Mouse (Mus musculus) brown adipose tissue, adult 24 weeks (tissue): ENCODE measurements around the gene Arhgap10. TPM values are rescaled to one million over a fixed set of nuclear protein-coding genes. Genes with fewer than 3 reads are reported as not detected.

Experiments used
- H3K27ac ChIP-seq: fragments of 200-500 bp; replicated peaks from 2 replicates; pipeline ENCODE4 v1.5.1; 2012; ENCODE audit warnings: low read depth, mild to moderate bottlenecking, low read length
- H3K4me1 ChIP-seq: fragments of 200-500 bp; 2 replicates; pipeline ENCODE4 v1.6.1; 2012; ENCODE audit warnings: low read length, mixed read lengths; ENCODE audit not compliant: control insufficient read depth, insufficient read depth, insufficient read length
- H3K4me3 ChIP-seq: fragments of 200-500 bp; 2 replicates; pipeline ENCODE4 v1.5.1; 2012; ENCODE audit warnings: low read depth, mild to moderate bottlenecking, low read length, moderate library complexity; ENCODE audit not compliant: insufficient read depth
- polyA plus RNA-seq: library from polyadenylated mRNA; stranded (reverse); fragments of >200 nt; gene quantifications from 2 replicates; pipeline ENCODE4 v1.2.4, GENCODE M21; 2012; ENCODE audit not compliant: missing spikeins, insufficient read depth, insufficient read length

Arhgap10 gene
- polyA plus RNA-seq, result 9.1 and 12.1 TPM in 2 replicates

- Histone ChIP-seq H3K27ac (peak within 1 kb of the TSS; percentile 27), H3K4me1 (peaks cover 3% of the 10 kb centered on the region; the same call in 1 of the 2 replicates), H3K4me3 (peak within 1 kb of the TSS; percentile 79)
Observed at GRCm38 (mm10) chr8:77517301-77518200, at the start of gene Arhgap10. Arhgap10 (minus strand) TSS chr8:77517953.

GRCm38 (mm10) chr8:77561441-77561840 lies 43.7 kb upstream of the Arhgap10 start:
- H3K4me1 ChIP-seq, result no peaks in the 10 kb centered on the region
- H3K27ac ChIP-seq, result no peak overlapping the region

GRCm38 (mm10) chr8:77552491-77552890 lies 34.7 kb upstream of the Arhgap10 start:
- Histone ChIP-seq H3K4me1 (no peaks in the 10 kb centered on the region), H3K27ac (no peak overlapping the region), H3K4me3 (no peak overlapping the region)

More at GRCm38 (mm10) chr8:77561441-77561840, 43.7 kb upstream of the Arhgap10 start:
- H3K4me3 ChIP-seq, result no peak overlapping the region

GRCm38 (mm10) chr8:77549881-77550580 lies 32.3 kb upstream of the Arhgap10 start:
- Histone ChIP-seq H3K27ac (peak overlapping the region; percentile 58; the same call in 1 of the 2 replicates), H3K4me1 (no peaks in the 10 kb centered on the region), H3K4me3 (peak overlapping the region; percentile 97)

- H3K27ac ChIP-seq, result peak within 1 kb of the TSS; percentile 72
- H3K4me3 ChIP-seq, result peak within 1 kb of the TSS; percentile 97
- no peaks in the 10 kb centered on the region for H3K4me1 ChIP-seq
Observed at GRCm38 (mm10) chr8:77549121-77549706, 31.5 kb upstream of the Arhgap10 start, which contains the start of gene Prmt9. Prmt9 (plus strand) TSS chr8:77549397.

- Histone ChIP-seq H3K4me3 (no peak overlapping the region), H3K27ac (no peak overlapping the region), H3K4me1 (no peaks in the 10 kb centered on the region)
Observed at GRCm38 (mm10) chr8:77545616-77546015, 27.9 kb upstream of the Arhgap10 start.

GRCm38 (mm10) chr8:77544428-77544827 lies 26.7 kb upstream of the Arhgap10 start:
- H3K4me3 ChIP-seq, result no peak overlapping the region
- no peaks in the 10 kb centered on the region for H3K4me1 ChIP-seq
- no peak overlapping the region for H3K27ac ChIP-seq

GRCm38 (mm10) chr8:77543152-77543777 lies 25.5 kb upstream of the Arhgap10 start:
- Histone ChIP-seq H3K4me1 (no peaks in the 10 kb centered on the region), H3K4me3 (no peak overlapping the region), H3K27ac (no peak overlapping the region)

GRCm38 (mm10) chr8:77538256-77538655 lies 20.5 kb upstream of the Arhgap10 start:
- no peaks in the 10 kb centered on the region for H3K4me1 ChIP-seq
- no peak overlapping the region for H3K27ac ChIP-seq
- H3K4me3 ChIP-seq, result no peak overlapping the region

GRCm38 (mm10) chr8:77536821-77537220 lies 19.1 kb upstream of the Arhgap10 start:
- no peaks in the 10 kb centered on the region for H3K4me1 ChIP-seq
- no peak overlapping the region for H3K27ac ChIP-seq
- H3K4me3 ChIP-seq, result no peak overlapping the region

- H3K27ac ChIP-seq, result no peak overlapping the region
- H3K4me3 ChIP-seq, result no peak overlapping the region
- H3K4me1 ChIP-seq, result no peaks in the 10 kb centered on the region
Observed at GRCm38 (mm10) chr8:77535026-77535595, 17.4 kb upstream of the Arhgap10 start.

- H3K4me3 ChIP-seq, result no peak overlapping the region
- H3K27ac ChIP-seq, result no peak overlapping the region
- no peaks in the 10 kb centered on the region for H3K4me1 ChIP-seq
Observed at GRCm38 (mm10) chr8:77534358-77534992, 16.7 kb upstream of the Arhgap10 start.

- no peak overlapping the region for H3K27ac ChIP-seq
- no peaks in the 10 kb centered on the region for H3K4me1 ChIP-seq
- no peak overlapping the region for H3K4me3 ChIP-seq
Observed at GRCm38 (mm10) chr8:77526130-77526529, 8.4 kb upstream of the Arhgap10 start.

- H3K4me1 ChIP-seq, result no peaks in the 10 kb centered on the region
- H3K27ac ChIP-seq, result no peak overlapping the region
- no peak overlapping the region for H3K4me3 ChIP-seq
Observed at GRCm38 (mm10) chr8:77524906-77525305, 7.2 kb upstream of the Arhgap10 start.
